Mouse (Mus musculus) embryonic facial prominence, embryonic 14.5 days (tissue): Measurements from ENCODE around the gene Pip5k1b. TPM values are rescaled to one million over a fixed set of nuclear protein-coding genes. Genes with fewer than 3 reads are reported as not detected.

Source experiments
- ATAC-seq: fragments of 200-750 bp; cut with Nextera tagmentation; 2 replicates; pipeline ENCODE4 v1.8.0; 2017; ENCODE audit warnings: low read depth, moderate number of reproducible peaks, moderate TSS enrichment
- DNase-seq: peaks from one replicate; pipeline ENCODE4 v3.0.0-alpha.2; 2015; ENCODE audit warnings: low spot score
- H3K27ac ChIP-seq: fragments of 300-500 bp; sonication (generic); replicated peaks from 2 replicates; pipeline ENCODE4 v1.5.1; 2014; ENCODE audit warnings: low read depth, mild to moderate bottlenecking, low read length, moderate library complexity
- H3K27me3 ChIP-seq: fragments of 300-500 bp; sonication (generic); replicated peaks from 2 replicates; pipeline ENCODE4 v1.6.1; 2014; ENCODE audit warnings: low read length; ENCODE audit not compliant: control insufficient read depth, insufficient read depth
- H3K36me3 ChIP-seq: fragments of 300-500 bp; sonication (generic); 2 replicates; pipeline ENCODE4 v1.6.1; 2014; ENCODE audit warnings: low read length, mixed read lengths; ENCODE audit not compliant: control insufficient read depth, insufficient read depth
- H3K4me1 ChIP-seq: fragments of 300-500 bp; sonication (generic); 2 replicates; pipeline ENCODE4 v1.6.1; 2014; ENCODE audit warnings: antibody characterized with exemption, low read length; ENCODE audit not compliant: control insufficient read depth, insufficient read depth
- H3K4me2 ChIP-seq: fragments of 300-500 bp; sonication (generic); 2 replicates; pipeline ENCODE4 v1.6.1; 2014; ENCODE audit warnings: low read depth, mild to moderate bottlenecking, low read length, moderate library complexity, mixed read lengths
- H3K4me3 ChIP-seq: fragments of 300-500 bp; sonication (generic); 2 replicates; pipeline ENCODE4 v1.5.1; 2014; ENCODE audit warnings: low read depth, mild to moderate bottlenecking, low read length
- H3K9ac ChIP-seq: fragments of 300-500 bp; sonication (generic); 2 replicates; pipeline ENCODE4 v1.6.1; 2014; ENCODE audit warnings: low read depth, mild to moderate bottlenecking, low read length, moderate library complexity, mixed read lengths
- H3K9me3 ChIP-seq: fragments of 300-500 bp; sonication (generic); 2 replicates; pipeline ENCODE4 v1.6.1; 2016; ENCODE audit warnings: low read length; ENCODE audit not compliant: control insufficient read depth
- WGBS: fragments of 180-500 bp; shearing (Covaris S2); extraction: QIAGEN DNeasy Blood & Tissue Kit; methylation state at CpG from one replicate; pipeline ENCODE4 v1.1.7; 2014; 5-methylcytosine and 5-hydroxymethylcytosine counted together
- polyA plus RNA-seq: library from polyadenylated mRNA; unstranded; fragments of >200 nt; fragmentation: Nextera tagmentation; extraction: Ambion mirVana; gene quantifications from 2 replicates; pipeline ENCODE4 v1.2.1, GENCODE M21; 2014

Gene Pip5k1b
- polyA plus RNA-seq, 1 experiment from 2014 or later, result 1.6 TPM

DNA sequence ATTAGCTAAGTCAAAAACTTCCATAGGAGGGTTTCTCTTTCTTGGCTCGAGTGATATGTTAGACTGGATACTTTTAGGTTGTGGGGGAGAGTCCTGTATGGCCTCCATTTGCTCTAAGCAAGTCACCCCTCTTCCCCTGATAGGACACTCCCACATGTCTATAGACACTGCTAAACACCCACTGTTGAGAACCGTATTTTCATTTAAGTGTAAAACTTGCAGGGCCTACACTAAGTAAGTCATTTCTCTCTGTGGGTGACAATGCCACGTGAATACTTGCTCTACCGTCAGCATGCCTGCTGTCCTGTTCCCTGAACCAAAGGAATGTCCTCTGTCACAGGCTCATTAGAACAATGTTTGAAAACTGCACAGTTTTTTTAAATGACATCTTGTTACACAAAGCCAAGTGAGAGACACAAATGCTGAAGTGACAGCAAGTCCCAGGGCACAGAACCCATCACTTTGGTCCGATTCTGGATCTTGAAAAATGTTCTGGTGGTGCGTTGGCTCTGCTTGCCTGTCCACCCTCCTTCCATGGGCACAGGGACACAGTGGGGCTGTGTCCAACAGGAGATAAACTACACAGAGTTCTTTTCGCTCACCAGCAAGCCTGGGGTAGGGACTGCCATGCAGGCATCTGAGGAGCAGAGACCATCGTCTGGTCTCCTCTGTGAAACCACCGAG, 138.6 kb downstream of the Pip5k1b start:
- Histone ChIP-seq H3K4me3 (no peak overlapping the region), H3K27me3 (no peaks in the 10 kb centered on the region), H3K4me2 (no peak overlapping the region), H3K9me3 (no peaks in the 10 kb centered on the region), H3K36me3 (no peaks in the 10 kb centered on the region), H3K27ac (no peak overlapping the region), H3K4me1 (no peaks in the 10 kb centered on the region), H3K9ac (no peak overlapping the region)
- DNase-seq (no peak), ATAC-seq (no peak)
- WGBS, result 77% methylated on average over 9 of the region's 9 CpGs

DNA sequence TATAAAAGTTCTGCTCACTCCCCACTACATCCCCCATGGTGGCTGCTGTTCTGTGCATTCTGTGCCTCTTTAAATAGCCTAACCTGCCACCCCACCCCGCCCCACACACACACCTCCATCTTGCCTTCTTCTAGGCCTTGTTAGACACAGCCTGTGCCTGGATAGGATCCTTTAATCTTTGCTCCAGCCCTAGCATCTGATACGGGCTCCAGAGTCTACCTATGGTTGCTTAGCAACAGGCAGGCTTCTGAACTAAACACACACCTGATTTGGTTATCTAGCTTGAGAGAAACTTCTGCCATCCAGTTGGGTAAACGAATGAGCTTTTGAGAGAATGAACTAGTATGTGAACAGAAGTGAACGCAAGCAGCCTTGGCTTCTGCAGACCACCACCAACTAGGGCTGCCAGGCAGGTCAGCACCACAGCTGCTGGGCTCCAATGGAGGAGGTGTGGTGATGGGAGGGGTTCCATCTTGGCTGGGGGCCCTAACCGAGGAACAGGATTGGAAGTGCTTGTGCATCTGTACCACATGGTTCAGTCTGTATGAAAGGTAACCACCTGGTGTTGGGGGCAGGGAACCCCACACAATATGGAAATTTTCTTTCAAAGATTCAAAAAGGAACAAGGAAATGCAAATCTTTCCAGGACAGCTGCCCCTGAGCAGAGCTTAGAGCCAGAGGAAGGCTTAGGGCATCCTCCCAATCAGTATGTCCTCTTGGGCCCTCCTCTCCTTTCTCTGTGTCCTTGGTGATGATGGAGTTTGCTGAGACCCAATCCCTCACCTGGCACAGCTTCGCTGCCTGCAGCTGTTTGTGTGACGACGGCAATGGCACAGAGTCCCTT, 139.7 kb downstream of the Pip5k1b start:
- ATAC-seq (no peak), DNase-seq (no peak)
- Histone ChIP-seq H3K9ac (no peak overlapping the region), H3K4me1 (no peaks in the 10 kb centered on the region), H3K4me3 (no peak overlapping the region), H3K4me2 (no peak overlapping the region), H3K36me3 (no peaks in the 10 kb centered on the region), H3K27me3 (no peaks in the 10 kb centered on the region), H3K27ac (no peak overlapping the region), H3K9me3 (no peaks in the 10 kb centered on the region)
- WGBS, result 72% methylated on average over 8 of the region's 8 CpGs

DNA sequence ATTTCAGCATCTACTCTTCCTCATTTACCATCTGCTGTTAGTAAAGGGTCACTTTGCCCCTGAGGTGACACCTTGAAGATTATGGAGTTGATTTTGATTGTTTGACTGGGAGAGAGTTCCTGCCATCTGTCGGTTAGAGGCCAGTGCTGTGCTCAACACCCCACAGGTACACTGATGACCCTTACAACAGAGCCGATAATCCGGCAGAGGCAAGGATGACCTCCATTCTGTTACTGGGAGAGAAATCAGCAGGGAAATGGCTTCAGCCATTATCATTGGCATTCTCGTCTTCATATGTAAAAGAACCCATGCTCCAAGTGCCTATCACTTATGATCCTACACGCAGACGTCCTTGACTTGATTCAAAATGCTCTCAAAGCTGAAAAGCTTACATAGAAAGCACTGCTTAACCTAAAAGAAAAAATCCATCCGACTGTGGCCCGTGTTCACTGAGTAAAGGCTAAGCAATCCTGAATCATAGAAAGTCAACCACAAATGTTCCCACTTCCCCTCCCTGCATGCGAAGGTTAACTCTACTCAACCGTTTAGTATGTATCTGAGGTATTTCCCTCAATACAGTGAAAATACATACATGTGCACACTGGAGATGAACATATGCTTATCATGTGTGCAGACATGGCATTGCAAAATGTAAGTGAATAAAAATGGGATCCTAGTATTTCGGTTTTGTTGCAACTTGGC, 146.7 kb downstream of the Pip5k1b start:
- ATAC-seq (no peak), DNase-seq (no peak)
- Histone ChIP-seq H3K4me3 (no peak overlapping the region), H3K4me1 (no peaks in the 10 kb centered on the region), H3K27ac (no peak overlapping the region), H3K9ac (no peak overlapping the region), H3K4me2 (no peak overlapping the region), H3K27me3 (no peaks in the 10 kb centered on the region), H3K36me3 (no peaks in the 10 kb centered on the region), H3K9me3 (no peaks in the 10 kb centered on the region)
- WGBS, result 85% methylated on average over 11 of the region's 11 CpGs

GRCm38 (mm10) chr19:24404716-24405115, 151.0 kb downstream of the Pip5k1b start:
- no peak overlapping the region for H3K4me3 ChIP-seq
- H3K4me2 ChIP-seq, result no peak overlapping the region
- H3K4me1 ChIP-seq, result no peaks in the 10 kb centered on the region
- DNase-seq (no peak), ATAC-seq (no peak)
- no peak overlapping the region for H3K27ac ChIP-seq
- no peaks in the 10 kb centered on the region for H3K9me3 ChIP-seq
- H3K36me3 ChIP-seq, result no peaks in the 10 kb centered on the region
- no peak overlapping the region for H3K9ac ChIP-seq
- 82% methylated on average over 3 of the region's 3 CpGs for WGBS
- no peaks in the 10 kb centered on the region for H3K27me3 ChIP-seq

GRCm38 (mm10) chr19:24403245-24403644, 152.4 kb downstream of the Pip5k1b start:
- DNase-seq, result no peak
- Histone ChIP-seq H3K27me3 (no peaks in the 10 kb centered on the region), H3K9me3 (no peaks in the 10 kb centered on the region), H3K4me1 (no peaks in the 10 kb centered on the region), H3K4me2 (no peak overlapping the region), H3K4me3 (no peak overlapping the region), H3K9ac (no peak overlapping the region), H3K36me3 (no peaks in the 10 kb centered on the region), H3K27ac (no peak overlapping the region)
- WGBS, result 85% methylated on average over 6 of the region's 6 CpGs
- ATAC-seq, result no peak

DNA sequence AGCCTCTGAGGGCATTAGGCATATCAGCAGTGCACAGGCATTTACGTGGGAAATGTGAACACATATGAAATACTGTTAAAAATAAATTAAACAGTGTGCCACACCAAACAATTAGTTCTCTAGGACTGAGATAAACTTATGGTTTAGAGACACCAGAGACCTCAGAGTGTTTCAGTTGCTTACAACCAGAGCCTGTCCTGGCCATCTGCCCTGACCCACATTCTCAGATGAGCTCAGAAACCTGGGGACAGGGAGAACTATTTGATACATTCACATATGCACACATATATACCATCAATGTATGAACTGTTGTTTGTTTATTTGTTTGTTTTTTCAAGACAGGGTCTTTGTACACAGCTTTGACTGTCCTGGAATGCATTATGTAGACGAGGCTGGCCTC, 161.8 kb downstream of the Pip5k1b start:
- H3K4me3 ChIP-seq, result no peak overlapping the region
- ATAC-seq (no peak), DNase-seq (no peak)
- no peak overlapping the region for H3K9ac ChIP-seq
- H3K36me3 ChIP-seq, result no peaks in the 10 kb centered on the region
- no peaks in the 10 kb centered on the region for H3K27me3 ChIP-seq
- H3K4me1 ChIP-seq, result no peaks in the 10 kb centered on the region
- H3K4me2 ChIP-seq, result no peak overlapping the region
- no peaks in the 10 kb centered on the region for H3K9me3 ChIP-seq
- no peak overlapping the region for H3K27ac ChIP-seq
- 78% methylated on average over 2 of the region's 2 CpGs for WGBS

DNA sequence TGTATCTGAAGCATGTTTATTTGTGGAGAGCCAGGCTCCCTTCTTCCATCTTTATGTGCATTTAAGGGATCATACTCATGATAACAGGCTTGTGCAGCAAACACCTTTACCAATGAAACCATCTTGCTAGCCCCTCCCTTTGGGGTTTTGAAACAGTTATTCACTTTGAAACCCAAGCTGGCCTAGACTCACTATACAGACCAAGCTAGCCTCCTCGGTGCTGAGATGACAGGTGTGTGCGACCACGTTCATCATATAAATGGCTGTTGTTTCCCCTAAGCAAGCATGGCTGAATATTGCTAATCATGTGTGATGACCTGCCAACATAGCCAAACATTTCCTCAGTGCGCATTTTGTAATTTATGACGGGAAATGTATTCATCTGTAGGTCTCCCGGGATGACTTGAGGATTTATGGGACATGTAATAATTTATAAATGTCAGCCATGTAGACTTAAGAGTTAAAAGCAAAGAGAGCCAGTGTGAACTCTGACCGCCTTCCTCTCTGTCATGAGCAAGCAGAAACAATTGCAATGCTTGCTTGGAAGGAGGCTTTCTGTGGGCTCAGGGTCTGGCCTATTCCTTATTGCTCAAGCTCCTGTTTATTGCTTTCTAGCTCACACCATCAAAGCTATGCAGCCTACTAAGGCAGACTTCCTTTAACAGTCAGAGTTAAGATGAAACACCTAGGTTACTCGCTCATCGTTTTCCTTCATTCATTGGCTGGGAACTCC, 164.0 kb downstream of the Pip5k1b start:
- Histone ChIP-seq H3K27ac (no peak overlapping the region), H3K27me3 (no peaks in the 10 kb centered on the region), H3K4me2 (no peak overlapping the region), H3K9me3 (no peaks in the 10 kb centered on the region), H3K36me3 (no peaks in the 10 kb centered on the region), H3K4me3 (no peak overlapping the region), H3K9ac (no peak overlapping the region), H3K4me1 (no peaks in the 10 kb centered on the region)
- 82% methylated on average over 9 of the region's 9 CpGs for WGBS
- no peak for DNase-seq
- ATAC-seq, result no peak
